Mouse (Mus musculus): ENCODE measurements around the gene S100a7a. TPM values are rescaled to one million over a fixed set of nuclear protein-coding genes. Genes with fewer than 3 reads are reported as not detected.

Gene S100a7a
- polyA plus RNA-seq, 1 experiment from 2014 or later = 0.44 TPM

GRCm38 (mm10) chr3:90638511-90639275 is 15.1 kb upstream of the S100a7a start:
- H3K27me3 ChIP-seq (replicated peaks) = no peaks in the 10 kb centered on the region
- H3K27ac ChIP-seq = no peak overlapping the region
- H3K9ac ChIP-seq = no peak overlapping the region
- 60% methylated on average over 1 of the region's 1 CpGs for WGBS
- ATAC-seq = no peak
- H3K9me3 ChIP-seq = no peaks in the 10 kb centered on the region
- no peaks in the 10 kb centered on the region for H3K36me3 ChIP-seq
- no peak overlapping the region for H3K4me3 ChIP-seq (replicated peaks)
- H3K4me2 ChIP-seq (replicated peaks) = no peak overlapping the region
- H3K4me1 ChIP-seq (replicated peaks) = no peaks in the 10 kb centered on the region

DNA sequence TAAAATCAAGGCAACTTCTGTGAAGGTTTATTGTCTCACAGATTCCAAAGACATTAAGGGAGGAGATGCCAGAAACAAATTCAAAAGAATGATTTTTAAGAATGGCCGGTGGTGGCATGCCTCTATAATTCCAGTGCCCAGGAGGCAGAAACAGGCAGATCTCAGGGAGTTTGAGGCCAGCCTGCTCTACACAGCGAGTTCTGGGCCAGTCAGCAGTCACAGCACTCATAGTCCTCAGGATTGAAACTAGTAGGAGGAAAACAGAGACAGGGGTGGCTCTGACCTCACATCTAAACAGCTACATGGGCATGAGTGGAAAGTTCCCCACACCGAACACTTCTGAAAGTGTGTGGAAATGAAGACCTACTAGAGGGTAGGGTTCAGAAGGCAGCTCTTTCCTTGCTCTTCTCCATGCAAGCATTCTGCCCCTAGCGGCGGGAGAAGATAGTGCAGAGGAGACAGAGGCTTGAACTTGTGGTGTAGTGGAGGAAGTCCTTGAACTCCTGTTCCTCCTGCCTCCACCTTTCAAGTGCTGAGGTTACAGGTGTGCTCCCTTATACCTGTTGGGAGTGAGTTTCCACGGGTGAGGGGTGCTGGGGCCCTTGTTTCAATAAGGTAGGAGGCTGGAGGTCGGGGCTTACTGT is 14.2 kb upstream of the S100a7a start:
- Histone ChIP-seq H3K36me3 (no peaks in the 10 kb centered on the region), H3K27me3 (replicated peaks) (no peaks in the 10 kb centered on the region), H3K4me3 (replicated peaks) (no peak overlapping the region), H3K9ac (no peak overlapping the region), H3K9me3 (no peaks in the 10 kb centered on the region), H3K4me2 (replicated peaks) (no peak overlapping the region), H3K4me1 (replicated peaks) (no peaks in the 10 kb centered on the region), H3K27ac (no peak overlapping the region)
- WGBS = 52% methylated on average over 7 of the region's 7 CpGs
- ATAC-seq = no peak

DNA sequence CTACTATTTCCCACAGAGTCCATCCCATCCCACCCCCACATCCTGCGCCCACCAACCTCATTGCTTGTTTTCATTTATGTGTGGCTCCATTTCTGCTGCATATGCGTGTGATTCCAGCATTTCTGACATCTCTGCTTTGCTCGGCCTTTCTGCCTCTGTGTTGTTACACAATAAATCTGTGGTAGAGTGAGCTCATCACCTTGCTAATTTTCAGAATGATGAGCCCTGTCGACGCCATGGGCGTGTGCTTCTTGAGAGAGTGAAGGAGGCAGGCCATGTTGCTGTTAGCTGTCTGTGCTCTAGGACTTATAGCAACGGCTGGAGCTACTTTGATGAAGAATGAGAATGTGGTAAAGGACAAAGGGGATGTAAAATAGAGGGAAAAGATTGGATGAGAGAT is 12.8 kb upstream of the S100a7a start:
- ATAC-seq = no peak
- no peak overlapping the region for H3K4me2 ChIP-seq (replicated peaks)
- H3K27ac ChIP-seq = no peak overlapping the region
- H3K4me3 ChIP-seq (replicated peaks) = no peak overlapping the region
- 79% methylated on average over 7 of the region's 7 CpGs for WGBS
- H3K9me3 ChIP-seq = no peaks in the 10 kb centered on the region
- H3K4me1 ChIP-seq (replicated peaks) = no peaks in the 10 kb centered on the region
- H3K36me3 ChIP-seq = no peaks in the 10 kb centered on the region
- no peaks in the 10 kb centered on the region for H3K27me3 ChIP-seq (replicated peaks)
- H3K9ac ChIP-seq = no peak overlapping the region

DNA sequence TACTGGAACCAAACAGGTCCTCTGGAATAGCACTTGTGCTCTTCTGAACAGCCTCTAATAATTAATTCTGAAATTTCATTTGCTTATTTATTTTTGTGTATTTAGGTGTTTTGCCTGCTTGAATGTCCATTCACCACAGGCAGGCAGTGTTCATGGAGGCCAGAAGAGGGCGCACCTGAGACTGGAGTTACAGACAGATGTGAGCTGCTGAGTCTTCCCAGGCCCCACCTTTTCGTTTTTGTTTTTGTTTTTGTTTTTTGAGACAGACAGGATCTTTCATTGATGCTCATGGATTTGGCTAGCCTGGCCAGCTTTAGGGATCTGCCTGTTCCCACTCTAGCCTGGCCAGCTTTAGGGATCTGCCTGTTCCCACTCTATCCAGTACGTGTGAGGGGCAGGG is 9.6 kb upstream of the S100a7a start:
- no peaks in the 10 kb centered on the region for H3K4me1 ChIP-seq (replicated peaks)
- H3K4me2 ChIP-seq (replicated peaks) = no peak overlapping the region
- no peaks in the 10 kb centered on the region for H3K9me3 ChIP-seq
- no peak overlapping the region for H3K27ac ChIP-seq
- H3K4me3 ChIP-seq (replicated peaks) = no peak overlapping the region
- no peak for ATAC-seq
- no peak overlapping the region for H3K9ac ChIP-seq
- no peaks in the 10 kb centered on the region for H3K36me3 ChIP-seq
- no peaks in the 10 kb centered on the region for H3K27me3 ChIP-seq (replicated peaks)
- WGBS = 51% methylated on average over 3 of the region's 3 CpGs

GRCm38 (mm10) chr3:90647291-90647690 is 6.5 kb upstream of the S100a7a start:
- Histone ChIP-seq H3K4me2 (replicated peaks) (no peak overlapping the region), H3K4me1 (replicated peaks) (no peaks in the 10 kb centered on the region), H3K27me3 (replicated peaks) (no peaks in the 10 kb centered on the region), H3K36me3 (no peaks in the 10 kb centered on the region), H3K9me3 (no peaks in the 10 kb centered on the region), H3K4me3 (replicated peaks) (no peak overlapping the region), H3K27ac (no peak overlapping the region), H3K9ac (no peak overlapping the region)
- no peak for ATAC-seq
- WGBS = 88% methylated on average over 1 of the region's 1 CpGs

DNA sequence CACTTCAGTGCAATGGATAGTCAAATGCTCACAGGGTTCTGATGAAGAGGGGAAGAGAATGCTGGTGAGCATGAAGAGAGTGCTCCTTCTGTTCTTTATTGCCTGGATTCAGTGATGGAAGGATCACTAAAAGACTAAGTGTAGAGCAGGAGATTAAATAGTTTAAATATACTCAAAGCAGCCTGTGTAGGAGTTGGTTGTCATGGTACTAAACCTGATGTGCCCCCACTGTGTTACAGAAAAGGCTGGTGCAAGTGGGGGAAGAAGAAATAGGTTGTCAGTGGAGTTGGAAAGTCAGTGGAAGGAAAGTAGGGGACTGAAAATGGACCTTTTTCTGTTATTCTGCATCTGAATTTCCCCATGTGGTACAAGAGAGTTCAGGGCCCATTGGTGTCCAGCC is 4.8 kb upstream of the S100a7a start:
- Histone ChIP-seq H3K9me3 (no peaks in the 10 kb centered on the region), H3K36me3 (no peaks in the 10 kb centered on the region), H3K4me2 (replicated peaks) (no peak overlapping the region), H3K9ac (no peak overlapping the region), H3K27me3 (replicated peaks) (no peaks in the 10 kb centered on the region; the same call in 1 of the 2 replicates), H3K4me3 (replicated peaks) (no peak overlapping the region), H3K27ac (no peak overlapping the region), H3K4me1 (replicated peaks) (no peaks in the 10 kb centered on the region)
- ATAC-seq = no peak

GRCm38 (mm10) chr3:90649832-90650231 is 4.0 kb upstream of the S100a7a start:
- Histone ChIP-seq H3K36me3 (no peaks in the 10 kb centered on the region), H3K9ac (no peak overlapping the region), H3K27ac (no peak overlapping the region), H3K4me3 (replicated peaks) (no peak overlapping the region), H3K4me2 (replicated peaks) (no peak overlapping the region), H3K4me1 (replicated peaks) (no peaks in the 10 kb centered on the region), H3K9me3 (no peaks in the 10 kb centered on the region), H3K27me3 (replicated peaks) (no peaks in the 10 kb centered on the region; the same call in 1 of the 2 replicates)
- WGBS = 92% methylated on average over 2 of the region's 2 CpGs
- no peak for ATAC-seq

- H3K27ac ChIP-seq = no peak overlapping the region
- peak; percentile 81 for ATAC-seq
- H3K9me3 ChIP-seq = no peaks in the 10 kb centered on the region
- H3K4me1 ChIP-seq (replicated peaks) = no peaks in the 10 kb centered on the region
- H3K36me3 ChIP-seq = no peaks in the 10 kb centered on the region
- no peak overlapping the region for H3K4me3 ChIP-seq (replicated peaks)
- 37% methylated on average over 5 of the region's 5 CpGs for WGBS
- H3K9ac ChIP-seq = no peak overlapping the region
- peaks cover 5% of the 10 kb centered on the region for H3K27me3 ChIP-seq (replicated peaks)
- H3K4me2 ChIP-seq (replicated peaks) = no peak overlapping the region
Observed at GRCm38 (mm10) chr3:90652878-90653508, 824 bp upstream of the S100a7a start.

DNA sequence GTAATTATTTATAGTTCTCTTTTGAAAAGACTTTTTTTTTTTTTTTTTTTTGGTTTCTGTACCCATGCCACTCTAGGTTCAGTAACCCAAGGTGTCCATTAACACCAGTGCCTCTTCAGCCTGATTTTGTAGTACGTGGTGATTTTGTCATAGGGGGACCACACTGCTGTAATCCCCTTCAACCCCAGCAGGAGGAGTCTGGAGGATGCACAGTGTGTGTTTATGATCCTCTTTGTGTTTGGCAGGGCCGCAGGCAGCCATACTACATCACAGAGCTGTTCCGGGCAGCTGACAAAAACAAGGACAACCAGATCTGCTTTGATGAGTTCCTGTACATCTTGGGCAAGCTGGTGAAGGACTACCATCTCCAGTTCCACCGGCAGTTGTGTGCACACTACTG is 3.6 kb downstream of the S100a7a start:
- H3K36me3 ChIP-seq = no peaks in the 10 kb centered on the region
- H3K27ac ChIP-seq = no peak overlapping the region
- no peaks in the 10 kb centered on the region for H3K4me1 ChIP-seq (replicated peaks)
- no peak overlapping the region for H3K4me3 ChIP-seq (replicated peaks)
- no peaks in the 10 kb centered on the region for H3K9me3 ChIP-seq
- H3K27me3 ChIP-seq (replicated peaks) = peaks cover 5% of the 10 kb centered on the region
- no peak overlapping the region for H3K9ac ChIP-seq
- 69% methylated on average over 4 of the region's 4 CpGs for WGBS
- ATAC-seq = no peak
- H3K4me2 ChIP-seq (replicated peaks) = no peak overlapping the region

GRCm38 (mm10) chr3:90659364-90660044 is 5.7 kb downstream of the S100a7a start:
- Histone ChIP-seq H3K9me3 (no peaks in the 10 kb centered on the region), H3K4me2 (replicated peaks) (no peak overlapping the region), H3K27ac (no peak overlapping the region), H3K4me3 (replicated peaks) (no peak overlapping the region), H3K9ac (no peak overlapping the region), H3K36me3 (no peaks in the 10 kb centered on the region), H3K27me3 (replicated peaks) (peaks cover 5% of the 10 kb centered on the region; the same call in 1 of the 2 replicates), H3K4me1 (replicated peaks) (no peaks in the 10 kb centered on the region)
- ATAC-seq = no peak

GRCm38 (mm10) chr3:90664219-90664618 is 10.4 kb downstream of the S100a7a start:
- no peak overlapping the region for H3K9ac ChIP-seq
- no peaks in the 10 kb centered on the region for H3K27me3 ChIP-seq (replicated peaks)
- no peaks in the 10 kb centered on the region for H3K4me1 ChIP-seq (replicated peaks)
- ATAC-seq = no peak
- no peaks in the 10 kb centered on the region for H3K9me3 ChIP-seq
- H3K4me3 ChIP-seq (replicated peaks) = no peak overlapping the region
- 81% methylated on average over 2 of the region's 2 CpGs for WGBS
- H3K36me3 ChIP-seq = no peaks in the 10 kb centered on the region
- no peak overlapping the region for H3K27ac ChIP-seq
- H3K4me2 ChIP-seq (replicated peaks) = no peak overlapping the region

DNA sequence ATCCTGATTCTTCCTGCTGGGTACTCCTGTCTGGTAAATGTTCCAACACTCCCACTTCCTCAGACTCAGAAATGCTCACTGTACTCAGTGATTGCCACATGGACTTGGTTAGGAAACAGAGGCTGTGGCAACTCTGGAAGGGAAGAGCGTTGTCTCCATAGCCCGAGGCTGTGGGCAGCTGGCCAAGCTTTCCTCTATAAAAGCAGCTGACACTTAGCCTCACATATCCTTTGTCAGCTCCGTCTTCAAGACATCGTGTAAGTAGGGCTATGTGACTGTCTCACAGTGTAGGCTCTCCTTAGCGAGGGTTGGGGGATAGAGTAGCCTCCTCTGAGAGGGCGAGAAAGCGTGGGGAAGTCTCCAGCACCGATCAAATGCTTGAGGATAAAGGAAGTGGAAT is 15.0 kb downstream of the S100a7a start, which contains the start of gene S100a8:
Gene S100a8, plus strand, starts transcription at position 133 of the 400 bp plus-strand sequence.
- Histone ChIP-seq H3K27me3 (replicated peaks) (no peaks in the 10 kb centered on the region), H3K4me2 (replicated peaks) (no peak within 1 kb of the TSS), H3K27ac (no peak within 1 kb of the TSS), H3K4me1 (replicated peaks) (no peaks in the 10 kb centered on the region), H3K9me3 (no peaks in the 10 kb centered on the region), H3K4me3 (replicated peaks) (no peak within 1 kb of the TSS), H3K36me3 (no peaks in the 10 kb centered on the region), H3K9ac (no peak within 1 kb of the TSS)
- no peak for ATAC-seq
- WGBS = 63% methylated on average over 8 of the region's 8 CpGs

Data from intestine, embryonic 15.5 days (tissue).